Mouse (Mus musculus) retina, postnatal 1 day (tissue): ENCODE measurements around the gene Fgd3.
A peak's percentile ranks its signal among the peaks of the same experiment; 100 is the strongest.

ENCODE experiments used
- DNase-seq: peaks from one replicate; pipeline ENCODE4 v3.0.0-alpha.2; 2012

Gene Fgd3

GRCm38 (mm10) chr13:49300771-49301170 lies 19.3 kb downstream of the Fgd3 start:
- DNase-seq: no peak

GRCm38 (mm10) chr13:49298514-49299381 lies 21.4 kb downstream of the Fgd3 start:
- DNase-seq: no peak

DNA sequence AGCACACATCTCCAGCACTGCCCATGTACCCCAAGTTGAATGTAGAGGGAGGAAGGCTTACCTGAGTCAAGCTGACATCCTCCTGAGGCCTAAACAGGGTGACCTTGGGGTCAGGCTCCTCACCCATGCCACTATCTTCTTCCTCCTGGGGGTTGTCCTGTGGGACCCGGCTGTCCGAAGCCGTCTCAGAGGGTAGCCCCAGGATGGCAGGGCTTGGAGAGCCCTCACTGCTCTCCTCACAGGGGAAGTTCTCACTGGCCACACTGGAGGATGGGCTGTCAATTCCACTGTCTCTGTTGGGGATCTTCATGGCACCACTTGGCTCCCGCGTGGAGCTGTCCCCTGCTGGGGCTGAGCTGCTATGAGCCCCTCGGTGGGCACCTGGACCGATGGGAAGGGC lies 23.8 kb downstream of the Fgd3 start:
- DNase-seq: no peak

GRCm38 (mm10) chr13:49294108-49294507 lies 26.0 kb downstream of the Fgd3 start:
- DNase-seq: no peak

DNA sequence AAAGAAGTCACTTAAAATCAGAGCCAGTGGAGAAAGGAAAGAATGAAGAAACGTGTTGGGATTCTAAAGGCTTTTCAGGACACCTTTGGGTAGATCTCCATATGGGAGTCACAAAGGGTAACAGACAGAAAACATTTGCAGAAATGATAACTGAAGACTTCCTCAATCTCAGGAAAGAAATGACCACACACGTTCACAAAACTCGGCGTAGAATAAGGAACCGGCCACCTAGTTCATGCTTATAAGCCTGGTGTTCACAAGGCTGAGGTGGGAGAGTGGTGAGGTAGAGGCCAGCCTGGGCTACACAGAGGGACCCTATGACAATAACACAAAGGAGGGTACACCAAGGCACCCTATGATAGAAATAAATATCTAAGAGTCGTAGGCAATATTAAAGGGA lies 28.2 kb downstream of the Fgd3 start:
- no peak for DNase-seq

DNA sequence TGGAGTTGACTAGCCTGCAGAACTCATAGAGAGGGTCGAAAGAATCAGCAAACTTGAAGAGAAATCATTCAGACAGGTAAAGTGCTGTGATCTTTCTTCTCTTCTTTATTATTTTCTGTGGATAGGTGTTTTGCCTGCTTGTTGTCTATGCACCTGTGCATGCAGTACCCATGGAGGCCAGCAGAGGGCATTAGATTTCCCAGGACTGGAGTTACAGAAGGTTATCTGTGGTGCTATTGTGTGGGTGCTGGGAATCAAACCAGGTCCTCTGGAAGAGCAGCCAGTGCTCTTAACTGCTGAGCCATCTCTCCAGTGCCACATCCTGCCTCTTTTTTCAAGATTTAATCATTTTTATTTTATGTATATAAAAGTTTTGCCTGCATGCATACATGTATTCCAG lies 28.7 kb downstream of the Fgd3 start:
- DNase-seq: peak; percentile 26

DNA sequence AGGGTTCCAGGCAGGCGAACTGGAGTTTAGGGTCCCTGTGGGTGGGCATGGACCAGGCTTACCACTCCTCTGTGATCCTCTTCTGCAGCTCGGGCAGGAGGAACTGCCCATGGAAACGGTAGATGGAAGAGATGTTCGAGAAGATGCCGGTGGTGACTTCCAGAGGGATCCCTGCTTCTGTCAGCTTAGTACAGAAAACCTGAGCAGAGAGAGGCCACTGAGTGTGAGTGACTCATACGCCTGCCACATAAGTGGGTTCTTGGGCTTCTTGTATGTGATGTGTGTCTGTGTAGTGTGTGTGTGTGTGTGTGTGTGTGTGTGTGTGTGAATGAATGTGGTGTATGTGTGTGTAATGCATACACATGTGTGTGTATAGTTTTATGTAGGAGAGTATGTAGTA lies 32.9 kb downstream of the Fgd3 start:
- DNase-seq: no peak

DNA sequence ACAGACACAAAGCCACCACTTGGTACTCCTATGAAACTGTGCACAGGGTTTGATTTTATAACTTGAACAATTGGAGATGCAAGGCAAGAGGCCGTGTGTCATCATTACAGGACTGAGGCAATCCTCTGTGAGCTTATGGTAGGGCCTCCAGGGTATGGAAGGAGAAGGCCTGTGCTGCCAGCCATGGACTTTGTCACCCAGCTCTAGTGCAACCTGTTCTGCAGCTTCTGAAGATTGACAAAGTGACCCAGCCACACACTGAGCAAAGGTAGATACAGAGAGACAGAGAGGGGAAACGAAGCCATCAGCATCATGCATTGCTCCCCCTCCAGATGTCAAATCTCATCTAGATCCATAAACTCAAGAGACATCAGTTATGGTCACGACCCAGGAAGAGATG lies 33.4 kb downstream of the Fgd3 start:
- no peak for DNase-seq

GRCm38 (mm10) chr13:49283686-49284085 lies 36.4 kb downstream of the Fgd3 start:
- no peak for DNase-seq

- no peak for DNase-seq
Measured at GRCm38 (mm10) chr13:49282168-49282567, 37.9 kb downstream of the Fgd3 start.

GRCm38 (mm10) chr13:49271831-49272765 lies 48.0 kb downstream of the Fgd3 start:
- no peak for DNase-seq

DNA sequence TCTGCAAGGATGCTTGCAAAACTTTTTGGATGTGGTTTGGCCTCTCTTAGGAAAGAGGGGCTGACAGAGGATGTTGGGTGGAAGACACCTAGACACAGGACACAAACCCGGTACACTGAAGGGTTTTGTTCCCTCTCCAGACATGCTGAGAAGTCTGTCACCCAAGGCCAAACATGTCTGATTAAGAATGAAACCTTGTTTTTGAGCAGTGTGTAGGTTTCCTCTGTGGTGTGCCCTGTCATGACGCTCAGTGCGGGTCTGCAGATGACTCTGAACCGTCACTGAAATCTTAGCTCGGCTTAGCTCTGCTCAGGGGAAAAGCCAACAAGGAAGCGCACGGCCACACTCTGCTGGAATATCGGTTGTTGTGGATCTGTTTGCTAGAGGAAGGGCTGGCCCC lies 49.6 kb downstream of the Fgd3 start:
- DNase-seq: no peak

- no peak for DNase-seq
Measured at GRCm38 (mm10) chr13:49267645-49268044, 52.5 kb downstream of the Fgd3 start.

DNA sequence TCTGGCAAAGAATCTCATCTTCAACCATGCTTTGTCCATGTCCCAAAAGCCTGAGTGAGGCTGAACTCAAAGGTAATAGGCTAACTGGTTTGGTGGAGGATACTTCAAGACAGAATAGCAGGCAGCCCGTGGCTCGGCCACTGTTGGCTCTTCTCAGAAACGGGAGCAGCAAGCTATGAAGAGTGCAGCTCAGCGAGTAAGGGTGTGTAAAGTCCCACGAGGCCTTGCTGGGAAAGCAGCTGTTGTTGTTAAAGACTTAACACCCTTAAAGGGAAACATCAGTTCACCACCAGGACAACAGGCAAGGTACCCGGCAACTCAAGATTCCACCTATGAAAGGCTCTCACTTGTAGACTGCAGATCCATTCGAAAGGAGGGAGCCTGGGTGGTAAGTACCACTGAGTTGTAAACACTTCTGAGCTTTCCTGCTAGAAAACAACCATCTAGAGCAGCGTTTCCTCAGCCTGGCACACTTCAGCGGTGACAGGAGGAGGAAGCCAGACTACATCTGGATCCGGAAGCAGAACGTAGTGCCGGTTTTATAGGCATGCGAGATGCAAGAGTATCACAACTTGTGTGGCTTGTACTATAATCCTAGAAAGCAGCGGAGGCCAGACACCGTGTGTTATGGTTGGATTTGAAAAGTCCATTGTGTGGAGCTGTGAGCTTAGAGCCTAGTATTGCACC lies 59.9 kb downstream of the Fgd3 start:
- no peak for DNase-seq

- DNase-seq: no peak
Measured at GRCm38 (mm10) chr13:49257819-49258313, 62.2 kb downstream of the Fgd3 start.

DNA sequence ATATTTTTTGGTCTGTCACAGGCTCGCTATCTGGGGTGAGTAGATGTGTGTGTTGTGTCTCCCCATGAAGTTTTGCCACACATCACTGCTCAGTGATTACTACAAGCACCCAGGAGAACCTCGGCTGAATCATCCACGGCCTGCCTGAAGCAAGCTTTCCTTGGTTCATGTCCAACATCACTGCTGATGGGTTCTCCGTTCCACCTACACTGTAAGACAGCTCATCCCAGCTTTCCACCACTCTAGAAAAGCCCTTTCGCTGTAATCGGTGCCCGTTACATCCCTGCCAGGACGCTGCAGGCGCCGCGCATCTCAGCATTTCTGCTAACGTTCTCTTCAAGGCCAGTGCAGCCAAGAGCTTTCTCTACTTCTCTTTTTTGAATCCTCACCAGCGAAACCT lies 67.4 kb downstream of the Fgd3 start:
- DNase-seq: no peak

DNA sequence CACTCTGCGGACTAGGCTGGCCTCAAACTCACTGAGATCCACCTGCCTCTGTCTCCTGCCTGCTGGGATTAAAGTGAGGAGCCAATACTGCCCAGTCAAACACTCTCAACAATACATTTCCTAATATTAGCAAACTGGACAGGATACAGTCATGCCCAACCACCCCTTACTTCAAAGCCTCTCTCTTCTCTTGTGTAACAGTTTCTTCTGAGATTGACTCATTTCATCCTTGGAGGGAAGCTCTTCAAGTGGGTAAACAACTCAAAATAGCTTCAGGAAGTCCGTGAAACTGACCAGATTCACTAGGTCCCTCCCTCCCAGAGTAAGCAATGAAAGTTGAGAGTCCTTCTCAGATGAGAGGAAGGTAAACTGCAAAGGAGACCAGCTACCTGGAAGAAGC lies 68.0 kb downstream of the Fgd3 start:
- no peak for DNase-seq

GRCm38 (mm10) chr13:49250716-49251517 lies 69.2 kb downstream of the Fgd3 start:
- peak; percentile 66 for DNase-seq

DNA sequence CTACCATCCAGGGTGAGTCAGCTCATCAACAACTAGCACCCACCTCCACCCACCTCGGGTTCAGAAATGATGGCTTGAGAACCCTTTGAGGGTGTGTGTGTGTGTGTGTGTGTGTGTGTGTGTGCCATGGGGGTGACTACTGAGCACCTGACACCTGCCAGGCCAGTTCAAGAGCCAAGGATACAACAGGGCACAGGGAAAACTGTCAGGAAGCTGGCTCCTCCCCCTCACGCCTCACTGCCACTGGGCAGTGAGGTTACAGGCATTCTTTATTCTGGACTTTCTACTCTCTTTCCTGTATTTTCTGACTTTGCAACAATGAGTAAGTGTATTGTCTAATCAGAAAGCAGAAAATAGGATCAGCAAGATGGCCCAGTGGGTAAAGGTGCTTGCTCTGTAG lies 70.5 kb downstream of the Fgd3 start:
- DNase-seq: no peak

DNA sequence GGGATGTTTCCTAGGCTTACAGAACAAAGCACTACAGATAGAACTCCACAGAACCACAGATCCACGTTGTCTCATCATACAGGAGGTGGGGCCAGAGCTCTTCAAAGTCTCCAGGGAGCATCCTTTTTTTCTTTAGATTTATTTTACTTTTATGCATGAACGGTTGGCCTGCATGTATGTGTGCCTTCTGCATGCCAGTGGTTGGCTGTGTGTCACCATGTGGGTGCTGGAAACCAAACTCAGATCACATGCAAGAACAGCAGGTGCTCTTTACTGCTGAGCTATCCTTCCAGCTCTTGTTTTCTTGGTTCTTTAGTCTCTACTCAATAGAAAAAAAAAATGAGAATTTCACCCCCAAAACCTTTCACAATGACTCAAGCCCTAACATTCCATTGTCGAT lies 71.2 kb downstream of the Fgd3 start:
- DNase-seq: no peak

DNA sequence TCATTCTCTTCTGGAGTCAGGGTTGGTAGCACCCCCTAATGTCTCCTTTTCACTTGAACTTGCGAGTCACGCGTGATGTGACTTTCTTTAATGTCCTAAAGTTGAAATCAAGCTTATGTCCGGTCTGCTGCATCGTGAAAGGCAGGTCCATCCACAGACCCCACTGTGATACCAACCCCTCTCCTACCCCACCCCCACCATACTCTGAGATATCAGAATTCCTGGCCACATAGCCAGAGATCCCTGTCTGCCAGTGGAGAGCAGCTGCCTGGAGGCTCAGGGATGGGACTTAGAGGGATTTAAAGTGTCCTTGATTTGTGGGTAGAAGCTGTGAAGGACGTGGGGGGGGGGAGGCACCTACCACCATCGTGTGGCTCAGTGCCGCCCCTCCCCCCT lies 71.6 kb downstream of the Fgd3 start, which contains the start of gene Susd3:
Susd3 (minus strand) TSS at position 240 of the 396 bp plus-strand sequence.
- DNase-seq: peak; percentile 54
